Mouse (Mus musculus) gastrocnemius, adult 2 months (tissue): ENCODE measurements at regions not wholly inside any gene's neighbourhood (a gene's known extent, or its start where the extent isn't known, plus 50 kb on each side); places are given as distances from the start of the nearest gene placed in this dataset.
A peak's percentile ranks its signal among the peaks of the same experiment; 100 is the strongest.

ENCODE experiments used
- DNase-seq: peaks from one replicate; pipeline ENCODE4 v3.0.0; 2022
- H3K27ac ChIP-seq: fragments of 200-600 bp; 2 replicates; pipeline ENCODE4 v1.8.1; 2022; ENCODE audit warnings: mild to moderate bottlenecking
- H3K4me3 ChIP-seq: fragments of 200-600 bp; 2 replicates; pipeline ENCODE4 v1.8.1; 2022; ENCODE audit warnings: mild to moderate bottlenecking, moderate library complexity
- CTCF ChIP-seq: fragments of 200-600 bp; IDR thresholded peaks from 2 replicates; pipeline ENCODE4 v1.8.1; 2022; ENCODE audit warnings: antibody characterized with exemption, mild to moderate bottlenecking, moderate library complexity
- intact Hi-C: fragments of 180-260 bp; cut with DNase I; formaldehyde crosslinking; loops from one replicate; pipeline ENCODE4 v1.15.1; 2025

DNA sequence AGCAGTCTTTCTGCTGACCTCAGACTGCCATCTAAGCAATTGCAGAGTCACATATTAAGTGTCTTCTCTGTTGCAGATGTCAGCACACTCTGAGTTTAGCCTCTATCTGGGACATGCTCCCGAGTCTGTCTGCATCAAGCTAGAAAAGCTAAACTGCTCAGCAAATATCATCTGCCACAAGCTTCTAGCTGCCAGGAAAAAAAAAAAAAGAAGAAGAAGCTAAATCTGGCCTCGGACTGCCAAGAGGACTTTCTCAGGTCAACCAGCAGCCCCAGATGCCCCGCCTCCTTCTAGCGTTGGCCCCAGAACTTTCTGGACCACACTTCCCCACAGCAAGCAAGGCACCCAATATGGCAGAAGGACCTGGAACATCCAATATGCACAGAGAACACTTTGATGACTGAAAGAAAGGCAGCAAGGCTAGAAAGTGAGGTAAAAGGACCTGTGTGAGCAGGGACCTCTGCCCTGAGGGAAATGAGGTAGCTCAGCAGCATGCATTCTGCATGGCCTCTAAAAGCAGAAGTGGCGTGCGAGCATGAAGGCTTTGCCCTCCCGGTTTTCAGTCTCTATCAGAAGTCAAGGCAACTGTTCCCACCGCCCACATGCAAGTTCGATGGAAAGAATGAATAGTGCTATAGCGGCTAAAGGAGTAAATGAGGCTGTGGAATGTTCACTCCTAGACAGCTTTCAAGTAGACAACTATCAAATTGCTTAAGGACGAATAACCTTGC is 305.8 kb upstream of the Clint1 start:
- Histone ChIP-seq H3K4me3 (no peak overlapping the region), H3K27ac (peak overlapping the region; percentile 74)
- intact Hi-C loops: loop anchor here (10.0 kb wide), 1 partner anchor 339 kb away; no protein-coding TSS in a partner anchor
- peak; percentile 73 for DNase-seq
- TF ChIP-seq CTCF: no peak

DNA sequence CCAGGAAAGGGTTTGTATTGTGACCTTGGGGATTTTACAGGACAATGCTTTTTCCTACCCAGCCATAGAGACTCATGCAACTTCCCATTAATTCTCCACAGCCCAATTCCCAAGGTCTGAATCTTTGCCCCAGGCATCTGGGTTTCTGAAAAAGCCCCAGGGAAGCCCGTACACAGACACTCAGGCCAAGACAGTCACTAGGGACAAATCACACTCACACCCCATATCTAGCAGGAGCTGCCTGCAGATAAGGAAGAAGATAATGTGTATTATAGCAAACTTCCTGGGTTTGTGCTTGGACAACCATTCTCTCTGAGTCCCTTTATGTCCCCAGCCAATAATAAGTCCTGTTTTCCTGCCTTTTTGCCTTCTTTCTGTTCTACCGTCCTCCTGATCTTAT is 305.0 kb upstream of the Clint1 start:
- TF ChIP-seq CTCF: no peak
- Histone ChIP-seq H3K27ac (peak overlapping the region; percentile 74), H3K4me3 (no peak overlapping the region)
- DNase-seq: no peak
- intact Hi-C loops: loop anchor here (10.0 kb wide), 1 partner anchor 338 kb away; no protein-coding TSS in a partner anchor

DNA sequence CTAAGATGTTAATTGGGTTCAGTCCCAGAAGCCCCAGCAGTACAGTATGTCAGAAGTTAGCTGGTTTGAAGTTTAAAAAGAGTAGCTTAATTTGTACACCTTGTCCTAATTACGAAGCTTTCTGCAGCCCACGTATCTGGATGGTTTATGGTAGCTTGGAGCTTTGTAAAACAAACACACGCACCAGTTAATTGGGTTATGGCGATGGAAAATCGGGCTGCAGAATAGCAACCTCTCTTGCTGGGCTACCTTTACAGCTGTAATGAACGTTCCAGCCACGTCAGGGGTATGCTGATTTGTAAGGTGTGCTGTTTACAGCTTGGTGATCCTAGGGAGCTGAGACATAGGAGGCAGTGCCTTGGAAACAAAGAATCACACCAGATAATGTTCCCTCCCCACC is 301.5 kb upstream of the Clint1 start:
- no peak overlapping the region for H3K27ac ChIP-seq
- no peak overlapping the region for H3K4me3 ChIP-seq
- DNase-seq: no peak
- intact Hi-C loops: no loop called here
- no peak for TF ChIP-seq CTCF

DNA sequence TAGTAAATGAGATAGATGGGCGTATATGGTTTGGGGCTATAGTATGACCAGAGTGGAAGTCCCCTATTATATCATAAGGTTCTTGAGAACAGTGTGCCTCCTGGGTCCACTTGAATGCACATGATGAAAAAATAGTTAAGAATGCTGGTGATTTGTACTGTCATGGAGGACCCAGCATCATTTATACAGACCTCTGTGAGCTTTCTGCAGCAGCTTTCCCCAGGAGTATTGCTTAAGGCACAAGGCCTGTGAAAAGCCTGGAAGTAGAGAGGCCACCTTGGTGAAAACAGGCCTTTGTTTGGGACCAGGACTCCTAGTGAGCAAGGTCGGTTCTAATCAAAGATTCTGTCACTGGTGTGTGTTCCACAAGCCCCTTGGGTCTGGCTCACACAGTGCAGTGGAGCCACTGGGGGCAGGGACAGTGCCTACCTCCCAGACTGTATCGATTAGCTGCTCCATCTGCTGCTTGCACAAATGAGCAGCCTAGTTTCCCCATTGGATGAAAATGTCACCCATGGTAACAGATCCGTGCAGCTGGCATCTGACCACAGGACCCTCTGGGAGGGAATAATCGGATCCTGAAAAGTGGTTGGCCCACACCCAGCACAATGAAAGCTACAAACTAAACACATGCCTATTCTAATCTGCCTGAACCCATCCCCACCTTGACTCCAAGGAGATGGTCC is 274.2 kb upstream of the Clint1 start:
- no peak for TF ChIP-seq CTCF
- no peak overlapping the region for H3K4me3 ChIP-seq
- intact Hi-C loops: no loop called here
- no peak for DNase-seq
- H3K27ac ChIP-seq: no peak overlapping the region

DNA sequence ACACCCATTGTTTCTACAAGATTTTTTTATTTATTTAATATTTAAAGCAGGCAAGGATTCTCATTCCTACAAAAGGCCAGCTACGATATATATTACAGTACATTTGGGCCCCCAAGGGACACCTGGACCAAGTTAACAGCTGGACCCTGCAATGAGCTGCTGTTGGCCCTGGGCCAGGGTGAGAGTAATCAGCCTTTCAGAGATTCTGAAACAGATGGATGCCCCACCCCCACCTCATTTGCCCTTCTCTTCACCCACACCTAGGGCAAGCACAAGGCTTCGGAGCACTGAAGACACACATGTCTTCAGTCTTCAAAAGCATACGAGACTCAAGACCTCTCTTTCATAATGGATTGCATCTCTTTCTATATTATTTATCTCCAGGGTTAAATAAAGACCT is 259.5 kb upstream of the Clint1 start:
- no peak overlapping the region for H3K4me3 ChIP-seq

DNA sequence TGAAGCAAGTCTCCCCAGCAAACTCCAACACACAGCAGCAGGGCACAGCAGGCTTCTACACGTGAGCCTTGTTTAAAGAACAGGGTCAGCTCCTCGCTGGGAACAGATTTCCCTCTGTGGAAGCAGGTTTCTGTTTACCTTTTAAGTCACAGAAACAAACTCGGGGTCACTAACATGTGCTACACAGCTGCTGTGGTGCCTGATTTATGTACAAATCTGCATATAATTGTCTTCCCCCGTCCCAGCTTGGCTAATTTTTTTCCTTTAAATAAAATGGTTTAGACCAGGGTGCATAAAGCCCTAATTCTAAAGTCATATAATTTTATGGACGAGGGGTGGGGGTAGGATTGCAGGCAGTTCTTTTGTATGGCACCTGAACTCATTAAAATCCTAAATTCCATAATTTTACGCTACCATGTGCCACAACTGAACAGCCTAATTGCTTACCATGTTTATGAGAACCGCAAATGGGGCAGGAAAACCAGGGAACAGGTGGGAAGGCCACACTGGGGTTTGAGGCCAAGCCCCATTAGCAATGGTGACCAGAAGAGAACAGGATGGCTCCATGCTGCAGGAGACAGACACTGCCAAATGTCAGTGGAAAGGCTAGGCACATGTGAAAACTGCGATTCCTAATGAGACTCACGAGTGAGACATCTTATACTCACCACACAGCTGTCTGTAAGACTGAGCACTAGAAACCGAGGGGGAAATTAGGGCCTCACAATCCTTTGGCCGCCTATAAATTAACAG is 258.8 kb upstream of the Clint1 start:
- Histone ChIP-seq H3K27ac (no peak overlapping the region), H3K4me3 (no peak overlapping the region)
- DNase-seq: no peak
- intact Hi-C loops: no loop called here
- no peak for TF ChIP-seq CTCF

More for the DNA sequence above, 259.5 kb upstream of the Clint1 start:
- DNase-seq: no peak
- intact Hi-C loops: no loop called here
- no peak for TF ChIP-seq CTCF
- H3K27ac ChIP-seq: no peak overlapping the region

DNA sequence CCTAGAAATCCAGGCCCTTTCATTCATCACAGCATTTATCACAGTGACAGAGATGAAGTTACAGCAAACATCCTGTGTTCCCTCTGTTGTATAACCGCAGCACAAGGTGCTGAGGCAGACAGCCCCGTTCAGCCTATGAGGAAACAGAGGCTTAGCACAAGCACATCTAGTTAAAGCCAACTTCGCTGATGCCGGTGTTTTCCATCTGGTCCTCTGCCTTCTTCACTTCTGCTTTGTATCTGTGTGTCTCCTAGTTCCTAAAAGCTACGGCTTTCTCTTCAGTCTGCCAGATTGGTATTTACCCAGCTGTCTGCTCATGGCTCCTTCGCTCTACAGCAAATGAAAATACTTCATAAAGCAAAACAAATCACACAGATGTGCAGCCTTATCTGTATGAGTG is 256.5 kb upstream of the Clint1 start:
- no peak for DNase-seq
- TF ChIP-seq CTCF: no peak
- intact Hi-C loops: no loop called here
- Histone ChIP-seq H3K27ac (no peak overlapping the region), H3K4me3 (no peak overlapping the region)

DNA sequence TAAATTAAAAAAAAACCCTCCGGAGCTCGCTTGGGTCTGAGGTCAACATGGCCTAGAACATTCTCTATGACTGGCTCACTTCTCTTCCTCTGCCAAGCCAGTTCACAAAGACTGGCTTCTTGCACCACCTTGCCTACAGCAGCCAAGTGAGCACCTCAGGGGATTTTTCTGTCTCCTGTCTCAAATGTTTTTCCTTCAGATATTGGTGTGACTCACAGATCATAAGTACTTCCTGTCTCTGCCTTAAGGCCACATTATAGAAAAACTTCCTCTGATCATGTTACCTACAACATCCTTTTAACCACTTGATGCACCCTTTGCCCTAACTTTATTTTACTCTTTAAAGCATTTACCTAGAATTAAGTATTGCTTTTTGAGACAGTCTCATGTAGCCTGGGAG is 230.0 kb upstream of the Clint1 start:
- no peak for DNase-seq
- H3K4me3 ChIP-seq: no peak overlapping the region
- H3K27ac ChIP-seq: no peak overlapping the region
- TF ChIP-seq CTCF: no peak
- intact Hi-C loops: no loop called here

DNA sequence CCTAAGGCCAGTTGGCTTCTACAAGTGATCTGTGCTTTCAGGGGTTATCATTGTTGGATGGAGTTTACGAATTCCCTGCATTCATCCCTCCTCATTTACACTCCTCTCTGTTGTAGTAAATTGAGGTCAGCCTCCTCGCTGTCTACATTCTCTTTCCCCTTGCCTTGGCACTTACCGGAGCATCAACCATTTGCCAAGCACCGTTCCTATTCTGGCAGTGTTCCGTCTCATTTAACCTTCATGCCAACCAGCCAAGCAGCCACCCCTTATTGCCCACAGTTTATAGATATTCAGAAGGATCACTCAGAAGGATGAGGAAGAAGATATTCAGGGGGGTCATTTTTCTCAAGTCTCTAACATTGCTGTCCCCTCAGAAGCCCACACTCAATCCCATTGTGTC is 229.2 kb upstream of the Clint1 start:
- intact Hi-C loops: no loop called here
- no peak for TF ChIP-seq CTCF
- DNase-seq: no peak

DNA sequence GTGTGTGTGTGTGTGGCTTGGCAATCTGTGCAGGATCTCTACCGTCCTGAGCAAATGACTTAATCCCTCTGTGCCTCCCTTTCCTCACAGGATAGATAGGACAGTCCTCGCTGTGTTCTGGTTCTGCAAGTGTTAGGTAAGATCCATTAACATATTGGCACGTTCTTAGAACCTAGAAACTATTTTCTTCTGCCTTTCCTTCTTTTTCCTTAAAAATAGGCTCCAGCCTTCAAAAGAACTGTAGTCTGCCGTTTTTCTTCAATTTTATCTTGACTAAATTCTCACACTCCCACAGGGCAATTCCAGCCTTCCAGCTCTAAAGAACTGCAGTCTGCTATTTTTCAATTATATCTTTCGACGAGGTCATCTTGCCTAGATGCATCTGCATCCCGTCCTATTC is 227.6 kb upstream of the Clint1 start:
- Histone ChIP-seq H3K4me3 (no peak overlapping the region), H3K27ac (no peak overlapping the region)
- no peak for DNase-seq
- intact Hi-C loops: no loop called here
- no peak for TF ChIP-seq CTCF

More for the DNA sequence above, 229.2 kb upstream of the Clint1 start:
- H3K27ac ChIP-seq: no peak overlapping the region
- H3K4me3 ChIP-seq: no peak overlapping the region

DNA sequence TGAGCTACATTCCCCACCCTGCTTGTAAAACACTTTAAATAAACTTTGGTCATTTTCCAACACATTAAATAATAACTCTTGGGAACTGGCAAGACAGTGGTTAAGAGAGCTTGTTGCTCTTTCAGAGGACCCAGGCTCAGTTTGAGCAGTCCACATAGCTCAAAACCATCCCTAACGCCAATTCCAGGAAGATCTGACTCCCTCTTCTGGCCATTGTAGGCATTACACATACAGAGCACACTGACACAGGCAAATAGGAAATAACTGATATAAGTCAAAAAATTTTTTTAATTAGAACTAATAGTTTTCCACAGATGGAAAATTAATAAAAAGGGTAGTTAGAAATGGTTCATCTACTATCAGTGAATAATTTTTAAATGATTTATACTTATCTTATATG is 222.6 kb upstream of the Clint1 start:
- Histone ChIP-seq H3K27ac (no peak overlapping the region), H3K4me3 (no peak overlapping the region)
- intact Hi-C loops: no loop called here
- DNase-seq: no peak
- TF ChIP-seq CTCF: peak; percentile 65

DNA sequence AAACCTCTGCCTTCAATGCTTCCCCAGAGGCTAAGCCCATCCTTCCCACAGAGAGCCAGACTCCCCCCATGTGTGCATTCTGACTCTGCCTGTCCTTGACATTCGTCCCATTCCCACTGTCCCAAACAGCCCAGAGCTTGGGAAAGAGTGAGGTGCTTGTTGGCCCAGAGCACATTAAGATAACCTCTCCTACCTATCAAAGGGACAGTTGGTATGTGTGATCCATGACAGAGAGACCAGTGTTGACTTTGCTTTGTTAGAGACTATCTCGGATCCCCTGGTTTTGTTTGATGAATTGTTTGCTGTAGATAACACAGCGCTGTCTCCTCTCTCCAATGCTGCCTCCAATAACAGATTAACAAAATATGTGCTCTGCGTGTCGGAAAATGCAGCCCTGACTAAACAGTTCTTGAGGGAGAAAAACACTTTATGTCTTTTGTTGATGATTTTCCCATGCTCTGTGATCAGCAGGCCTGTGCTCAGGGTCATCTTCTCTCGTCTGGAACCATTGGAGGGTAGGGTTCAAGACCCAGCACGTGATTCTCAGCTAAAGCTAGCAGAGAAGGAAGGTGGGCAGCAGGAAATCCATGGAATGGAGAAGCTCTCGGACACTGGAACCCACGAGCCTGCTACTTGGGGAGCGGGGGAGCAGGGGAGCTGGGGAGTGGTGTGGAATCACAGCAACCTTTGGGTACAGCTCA is 217.2 kb upstream of the Clint1 start:
- Histone ChIP-seq H3K4me3 (no peak overlapping the region), H3K27ac (no peak overlapping the region)
- TF ChIP-seq CTCF: no peak
- intact Hi-C loops: no loop called here
- no peak for DNase-seq
